Mouse (Mus musculus) CD8-positive naive resting alpha-beta T cell, adult 2 months (primary cell): ENCODE measurements around the gene Tcf23.
"Not testable (repeated sequence)": the region's sequence is repeated elsewhere in the genome, so short reads cannot be mapped to it uniquely, and the experiment has no call there.

Experiments
- DNase-seq, 2 experiments: peaks; one replicate each; pipeline ENCODE4 v3.0.0; 2022; ENCODE audit warnings: low read depth in 2 of 2, low spot score in 2 of 2

Tcf23 gene

GRCm38 (mm10) chr5:30994910-30995635 lies 26.6 kb downstream of the Tcf23 start:
- no peak for DNase-seq

- peak; percentile 35 to 47 for DNase-seq
Measured at GRCm38 (mm10) chr5:30998306-30998705, 29.8 kb downstream of the Tcf23 start.

- DNase-seq = no peak
Measured at GRCm38 (mm10) chr5:30999324-30999723, 30.9 kb downstream of the Tcf23 start.

- no peak for DNase-seq
Measured at GRCm38 (mm10) chr5:31000122-31000521, 31.7 kb downstream of the Tcf23 start.

GRCm38 (mm10) chr5:31000993-31001392 lies 32.5 kb downstream of the Tcf23 start:
- DNase-seq = no peak

GRCm38 (mm10) chr5:31001560-31001959 lies 33.1 kb downstream of the Tcf23 start:
- no peak for DNase-seq

GRCm38 (mm10) chr5:31004184-31004583 lies 35.7 kb downstream of the Tcf23 start:
- peak; percentile 82 to 90 for DNase-seq

GRCm38 (mm10) chr5:31012737-31013136 lies 44.3 kb downstream of the Tcf23 start:
- peak in 1 of 2 experiments; percentile 17 for DNase-seq

GRCm38 (mm10) chr5:31015913-31016312 lies 47.5 kb downstream of the Tcf23 start:
- DNase-seq = no peak

- not testable (repeated sequence) for DNase-seq
Measured at GRCm38 (mm10) chr5:31021790-31022189, 53.3 kb downstream of the Tcf23 start.

- DNase-seq = no peak
Measured at GRCm38 (mm10) chr5:31022690-31023089, 54.2 kb downstream of the Tcf23 start.

- DNase-seq = no peak
Measured at GRCm38 (mm10) chr5:31023254-31023653, 54.8 kb downstream of the Tcf23 start.

- no peak for DNase-seq
Measured at GRCm38 (mm10) chr5:31024641-31025040, 56.2 kb downstream of the Tcf23 start.
